Mouse (Mus musculus) Patski (cell line): ENCODE data around the gene Apon. TPM values are rescaled to one million over a fixed set of nuclear protein-coding genes. Genes with fewer than 3 reads are reported as not detected.
A peak's percentile ranks its signal among the peaks of the same experiment; 100 is the strongest.
"Not testable (repeated sequence)": the region's sequence is repeated elsewhere in the genome, so short reads cannot be mapped to it uniquely, and the experiment has no call there.

Source experiments
- ATAC-seq: fragments of 100-300 bp; one replicate; pipeline ENCODE4 v1.8.0; 2021
- CTCF ChIA-PET: fragments of 350-600 bp; sonication (Branson Sonifier 250); formaldehyde crosslinking; loops from one replicate; lab custom pipeline; 2022; ENCODE audit warnings: inconsistent platforms; lab: Charles Lee
- POLR2A ChIA-PET: fragments of 350-600 bp; sonication (Branson Sonifier 250); formaldehyde crosslinking; loops from one replicate; lab custom pipeline; 2022; ENCODE audit warnings: antibody characterized with exemption, inconsistent platforms; lab: Charles Lee
- DNase-seq: peaks from one replicate; pipeline ENCODE4 v3.0.0-alpha.2; 2011; ENCODE audit warnings: low read depth, low spot score
- H3K27me3 ChIP-seq: fragments of 371-371 bp; one replicate; pipeline ENCODE4 v1.5.1; 2021
- CTCF ChIP-seq: fragments of 100-300 bp; IDR thresholded peaks from one replicate; pipeline ENCODE4 v1.5.1; 2021
- in situ Hi-C: fragments of 300-500 bp; cut with MboI; formaldehyde crosslinking; loops from 3 replicates; pipeline ENCODE4 v1.11.1; 2018; ENCODE audit warnings: low pct_unique_long_range_greater_than_20kb, mixed read lengths
- polyA plus RNA-seq: library from polyadenylated mRNA; unstranded; gene quantifications from one replicate; pipeline ENCODE4 v1.2.3, GENCODE M21; 2021

Gene Apon
- polyA plus RNA-seq, 1 experiment from 2014 or later, result 1.4 TPM

GRCm38 (mm10) chr10:128255925-128256324, 2.0 kb downstream of the Apon start:
- in situ Hi-C loops, result no loop called here
- CTCF ChIA-PET, result interaction anchor here (1.5 to 2.1 kb wide), 3 partner anchors 14 to 23 kb away, joined by 3 to 8 read pairs (median 8); partner anchors contain the start of genes Stat2 and Timeless
- H3K27me3 ChIP-seq, result no peaks in the 10 kb centered on the region
- ATAC-seq (peak; percentile 52), DNase-seq (peak; percentile 42)
- POLR2A ChIA-PET, result interaction anchor here (2.1 to 2.2 kb wide), 2 partner anchors 14 to 23 kb away, joined by 6 to 8 read pairs; partner anchors contain the start of gene Stat2
- no peak for TF ChIP-seq CTCF

- no peak for TF ChIP-seq CTCF
- peak; percentile 88 for ATAC-seq
- in situ Hi-C loops, result no loop called here
- DNase-seq, result peak; percentile 71
- H3K27me3 ChIP-seq, result no peaks in the 10 kb centered on the region
- POLR2A ChIA-PET, result interaction anchor here (2.1 to 2.2 kb wide), 2 partner anchors 13 to 23 kb away, joined by 6 to 8 read pairs; partner anchors contain the start of gene Stat2
- CTCF ChIA-PET, result interaction anchor here (0.8 to 2.1 kb wide), 4 partner anchors 14 to 27 kb away, joined by 3 to 8 read pairs (median 6); partner anchors contain the start of genes Stat2 and Timeless
Measured at GRCm38 (mm10) chr10:128256328-128256727, 2.4 kb downstream of the Apon start.

GRCm38 (mm10) chr10:128258953-128259352, 5.1 kb downstream of the Apon start:
- H3K27me3 ChIP-seq, result no peaks in the 10 kb centered on the region
- no peak for DNase-seq
- CTCF ChIA-PET, result interaction anchor here (1.3 kb wide), 1 partner anchor 24 kb away, joined by 3 read pairs; no protein-coding TSS in a partner anchor
- no peak for ATAC-seq
- POLR2A ChIA-PET, result interaction anchor here (0.6 kb wide), 1 partner anchor 36 kb away, joined by 7 read pairs; no protein-coding TSS in a partner anchor
- no peak for TF ChIP-seq CTCF
- in situ Hi-C loops, result no loop called here

GRCm38 (mm10) chr10:128259946-128260345, 6.0 kb downstream of the Apon start:
- in situ Hi-C loops, result no loop called here
- no peak for TF ChIP-seq CTCF
- H3K27me3 ChIP-seq, result no peaks in the 10 kb centered on the region
- ChIA-PET CTCF (interaction anchor here (1.2 to 1.3 kb wide), 2 partner anchors 10 to 23 kb away, joined by 3 read pairs; partner anchors contain the start of gene Stat2), POLR2A (no interaction called here)
- ATAC-seq, result no peak
- no peak for DNase-seq

GRCm38 (mm10) chr10:128260376-128260775, 6.5 kb downstream of the Apon start:
- CTCF ChIA-PET, result interaction anchor here (1.2 kb wide), 1 partner anchor 10 kb away, joined by 3 read pairs; the partner anchor contains the start of gene Stat2
- H3K27me3 ChIP-seq, ATAC-seq, POLR2A ChIA-PET, in situ Hi-C loops, DNase-seq: not testable (repeated sequence)

- no peaks in the 10 kb centered on the region for H3K27me3 ChIP-seq
- TF ChIP-seq CTCF, result no peak
- no peak for ATAC-seq
- ChIA-PET CTCF (no interaction called here), POLR2A (no interaction called here)
- DNase-seq, result no peak
- in situ Hi-C loops, result no loop called here
Measured at GRCm38 (mm10) chr10:128262300-128262699, 8.4 kb downstream of the Apon start.

- in situ Hi-C loops, result no loop called here
- ChIA-PET CTCF (no interaction called here), POLR2A (no interaction called here)
- DNase-seq (no peak), ATAC-seq (no peak)
- H3K27me3 ChIP-seq, result no peaks in the 10 kb centered on the region
- TF ChIP-seq CTCF, result no peak
Measured at GRCm38 (mm10) chr10:128263393-128264310, 9.8 kb downstream of the Apon start.

- ChIA-PET CTCF (interaction anchor here (1.2 to 1.6 kb wide), 2 partner anchors 35 to 77 kb away, joined by 3 to 4 read pairs; no protein-coding TSS in a partner anchor), POLR2A (interaction anchor here (2.3 kb wide), 1 partner anchor 12 kb away, joined by 8 read pairs; no protein-coding TSS in a partner anchor)
- no peaks in the 10 kb centered on the region for H3K27me3 ChIP-seq
- TF ChIP-seq CTCF, result no peak
- DNase-seq, result no peak
- ATAC-seq, result no peak
- in situ Hi-C loops, result no loop called here
Measured at GRCm38 (mm10) chr10:128268371-128268770, 14.5 kb downstream of the Apon start, which contains the start of gene Apof. Gene Apof (plus strand): TSS chr10:128268671.

GRCm38 (mm10) chr10:128269206-128269910, 15.5 kb downstream of the Apon start:
- no peak for ATAC-seq
- ChIA-PET POLR2A (interaction anchor here (2.3 kb wide), 1 partner anchor 13 kb away, joined by 8 read pairs; no protein-coding TSS in a partner anchor), CTCF (interaction anchor here (1.0 to 2.1 kb wide), 7 partner anchors 9 to 76 kb away, joined by 3 to 8 read pairs (median 6); no protein-coding TSS in a partner anchor)
- no peak for TF ChIP-seq CTCF
- in situ Hi-C loops, result no loop called here
- no peaks in the 10 kb centered on the region for H3K27me3 ChIP-seq
- no peak for DNase-seq
